Mouse (Mus musculus) testis, postnatal 14 days (tissue): ENCODE results near the gene Gm29582.
"Not testable (repeated sequence)": the region's sequence is repeated elsewhere in the genome, so short reads cannot be mapped to it uniquely, and the experiment has no call there.

Experiments used
- DNase-seq: peaks from one replicate; pipeline ENCODE4 v3.0.0; 2021; ENCODE audit warnings: low spot score

Gene Gm29582

DNA sequence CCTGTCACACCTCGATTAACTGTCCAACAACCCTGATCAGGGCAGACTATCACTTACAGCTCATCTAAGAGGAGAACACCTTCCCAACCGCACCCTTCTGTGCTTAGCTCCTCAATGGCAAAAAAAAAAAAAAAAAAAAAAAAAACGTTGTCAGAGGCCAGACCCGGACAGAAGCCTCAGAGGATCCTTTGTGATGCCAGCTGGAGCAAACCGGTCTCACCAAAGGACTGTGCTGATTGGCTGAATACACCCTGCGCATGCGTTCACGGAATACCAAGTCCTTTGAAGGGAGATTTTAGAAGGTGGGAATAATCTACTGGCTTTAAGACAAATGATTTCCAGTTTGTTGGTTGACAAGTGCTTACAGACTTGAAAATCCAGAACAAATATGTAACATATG is at the start of gene Gm29582:
Gene Gm29582, minus strand, starts transcription at position 101 of the 400 bp plus-strand sequence.
- not testable (repeated sequence) for DNase-seq
